Mouse (Mus musculus): Measurements from ENCODE around the gene Adm2. TPM values are rescaled to one million over a fixed set of nuclear protein-coding genes. Genes with fewer than 3 reads are reported as not detected.

The Adm2 gene
- total RNA-seq, 4 experiments from 2014 or later = not detected

- peak; percentile 95 for DNase-seq (ENCODE audit: low spot score)
These were observed 33.0 kb downstream of the Adm2 start, which contains the start of the genes Lmf2 and Ncaph2 for GRCm38 (mm10) chr15:89355241-89356187. Lmf2 (minus strand) TSS chr15:89355659. Ncaph2 (plus strand) TSS chr15:89355719.

GRCm38 (mm10) chr15:89356372-89356771 lies 33.9 kb downstream of the Adm2 start:
- no peak for DNase-seq (ENCODE audit: low spot score)

GRCm38 (mm10) chr15:89358784-89359183 lies 36.3 kb downstream of the Adm2 start:
- DNase-seq (ENCODE audit: low spot score) = no peak

GRCm38 (mm10) chr15:89363051-89363450 lies 40.5 kb downstream of the Adm2 start:
- no peak for DNase-seq (ENCODE audit: low spot score)

- no peak for DNase-seq (ENCODE audit: low spot score)
These were observed 42.6 kb downstream of the Adm2 start for GRCm38 (mm10) chr15:89365141-89365551.

- no peak for DNase-seq (ENCODE audit: low spot score)
These were observed 49.5 kb downstream of the Adm2 start for GRCm38 (mm10) chr15:89372068-89372467.

GRCm38 (mm10) chr15:89372536-89372935 lies 50.0 kb downstream of the Adm2 start:
- no peak for DNase-seq (ENCODE audit: low spot score)

GRCm38 (mm10) chr15:89373027-89373761 lies 50.7 kb downstream of the Adm2 start:
- DNase-seq (ENCODE audit: low spot score) = peak; percentile 83

GRCm38 (mm10) chr15:89373762-89374248 lies 51.3 kb downstream of the Adm2 start, which contains the start of gene Sco2:
Sco2 (minus strand) TSS chr15:89373846.
- peak; percentile 89 for DNase-seq (ENCODE audit: low spot score)

Small RNAs within 50 kb of the gene (microRNA-seq; reads per million reads assigned to microRNA genes)
- gene Mir6959 = 1.7 reads per million

Other genes with a start within 250 kb of the Adm2 start
- 10 to 100 TPM; 43.9 to 51.4 (median 45.4) TPM for gene Trabd, start 247.6 kb upstream of the Adm2 start, total RNA-seq (2022)
- gene Selenoo, start 233.6 kb upstream of the Adm2 start, total RNA-seq (2022) = 10 to 100 TPM; 15.0 to 16.6 (median 15.8) TPM
- gene Tubgcp6, start 199.6 kb upstream of the Adm2 start, total RNA-seq (2022) = 10 to 100 TPM in 1 of 4 experiments, 1 to 10 TPM in 3; 8.2 to 11.6 (median 9.0) TPM
- gene Hdac10, start 194.0 kb upstream of the Adm2 start, total RNA-seq (2022) = 1 to 10 TPM; 5.8 to 9.5 (median 6.9) TPM
- gene Mapk12, start 182.0 kb upstream of the Adm2 start, total RNA-seq (2022) = 10 to 100 TPM; 21.1 to 31.4 (median 28.0) TPM
- 1 to 10 TPM; 1.1 to 2.8 (median 2.7) TPM for gene Mapk11, start 173.1 kb upstream of the Adm2 start, total RNA-seq (2022)
- gene Plxnb2, start 141.9 kb upstream of the Adm2 start, total RNA-seq (2022) = 100 to 1,000 TPM in 2 of 4 experiments, 10 to 100 TPM in 2; 92.5 to 104 (median 99.6) TPM
- 10 to 100 TPM in 2 of 4 experiments, 1 to 10 TPM in 2; 8.8 to 12.9 (median 11.0) TPM for gene Dennd6b, start 126.2 kb upstream of the Adm2 start, total RNA-seq (2022)
- 10 to 100 TPM; 82.1 to 87.5 (median 84.7) TPM for gene Ppp6r2, start 111.2 kb upstream of the Adm2 start, total RNA-seq (2022)
- 10 to 100 TPM; 56.5 to 74.5 (median 69.5) TPM for gene Sbf1, start 7.4 kb upstream of the Adm2 start, total RNA-seq (2022)
- gene Miox, start 11.7 kb downstream of the Adm2 start, total RNA-seq (2022) = not detected
- gene Lmf2, start 32.9 kb downstream of the Adm2 start, total RNA-seq (2022) = 10 to 100 TPM; 23.6 to 29.1 (median 26.7) TPM
- 10 to 100 TPM; 52.8 to 67.4 (median 57.4) TPM for gene Ncaph2, start 33.0 kb downstream of the Adm2 start, total RNA-seq (2022)
- 10 to 100 TPM; 21.9 to 32.0 (median 24.4) TPM for gene Sco2, start 51.1 kb downstream of the Adm2 start, total RNA-seq (2022)
- gene Tymp, start 54.3 kb downstream of the Adm2 start, total RNA-seq (2022) = under 1 TPM; 0.22 to 0.72 (median 0.31) TPM
- 1 to 10 TPM in 3 of 4 experiments, under 1 TPM in 1; 0.41 to 2.3 (median 2.2) TPM for gene Odf3b, start 56.6 kb downstream of the Adm2 start, total RNA-seq (2022)
- gene Klhdc7b, start 62.2 kb downstream of the Adm2 start, total RNA-seq (2022) = not detected
- gene Syce3, start 87.8 kb downstream of the Adm2 start, total RNA-seq (2022) = not detected
- gene Cpt1b, start 103.1 kb downstream of the Adm2 start, total RNA-seq (2022) = 100 to 1,000 TPM; 631 to 738 (median 682) TPM
- gene C730034F03Rik, start 106.9 kb downstream of the Adm2 start, total RNA-seq (2022) = 1 to 10 TPM; 1.4 to 4.1 (median 2.0) TPM
- 10 to 100 TPM in 2 of 4 experiments, 1 to 10 TPM in 2; 6.9 to 14.3 (median 10.7) TPM for gene Gm44502, start 107.0 kb downstream of the Adm2 start, total RNA-seq (2022)
- 10 to 100 TPM; 46.7 to 59.6 (median 54.0) TPM for gene Chkb, start 107.2 kb downstream of the Adm2 start, total RNA-seq (2022)
- under 1 TPM in 3 of 4 experiments, not detected in 1; 0.09 to 0.25 (median 0.09) TPM for gene Mapk8ip2, start 131.2 kb downstream of the Adm2 start, total RNA-seq (2022)
- gene Arsa, start 154.7 kb downstream of the Adm2 start, total RNA-seq (2022) = 10 to 100 TPM; 10.9 to 12.7 (median 11.8) TPM
- gene Shank3, start 176.9 kb downstream of the Adm2 start, total RNA-seq (2022) = 10 to 100 TPM; 36.3 to 53.5 (median 43.5) TPM
- under 1 TPM in 3 of 4 experiments, not detected in 1; 0.19 to 0.41 (median 0.28) TPM for gene Acr, start 245.6 kb downstream of the Adm2 start, total RNA-seq (2022)

Data from heart, adult 8-10 months (tissue).